Mouse (Mus musculus) kidney, adult 2 months (tissue): ENCODE measurements around the gene Tmem47. TPM values are rescaled to one million over a fixed set of nuclear protein-coding genes. Genes with fewer than 3 reads are reported as not detected.
A peak's percentile ranks its signal among the peaks of the same experiment; 100 is the strongest.

Source experiments
- DNase-seq: peaks from one replicate; pipeline ENCODE4 v3.0.0; 2021
- H3K27ac ChIP-seq: fragments of 200-500 bp; 2 replicates; pipeline ENCODE4 v1.5.1; 2012; ENCODE audit warnings: low read depth, low read length, control low read depth, inconsistent platforms; ENCODE audit not compliant: insufficient read depth
- H3K27me3 ChIP-seq: fragments of 200-500 bp; replicated peaks from 2 replicates; pipeline ENCODE4 v1.6.1; 2012; ENCODE audit warnings: mild to moderate bottlenecking, moderate library complexity, low read length, inconsistent platforms; ENCODE audit not compliant: control insufficient read depth, insufficient read depth
- H3K36me3 ChIP-seq: fragments of 200-500 bp; 2 replicates; pipeline ENCODE4 v1.6.1; 2012; ENCODE audit warnings: mild to moderate bottlenecking, moderate library complexity, low read length, inconsistent platforms; ENCODE audit not compliant: control insufficient read depth, insufficient read depth
- H3K4me1 ChIP-seq: fragments of 200-500 bp; 2 replicates; pipeline ENCODE4 v1.6.1; 2011; ENCODE audit warnings: low read length; ENCODE audit not compliant: control insufficient read depth, insufficient read depth
- H3K4me3 ChIP-seq: fragments of 200-500 bp; 2 replicates; pipeline ENCODE4 v1.5.1; 2011; ENCODE audit warnings: mild to moderate bottlenecking, low read depth, low read length, control low read depth; ENCODE audit not compliant: insufficient read depth
- CTCF ChIP-seq: fragments of 200-500 bp; conservative IDR thresholded peaks from 2 replicates; pipeline ENCODE4 v1.5.1; 2011; ENCODE audit warnings: low read depth, mild to moderate bottlenecking, control low read depth, low read length, moderate library complexity, mixed read lengths; ENCODE audit not compliant: insufficient read depth, insufficient read length
- POLR2A ChIP-seq: fragments of 200-500 bp; IDR thresholded peaks from one replicate; pipeline ENCODE4 v1.6.1; 2011; ENCODE audit warnings: low read depth, low read length, control low read depth
- WGBS: fragments of 180-500 bp; shearing (Covaris S2); methylation state at CpG from one replicate; pipeline ENCODE4 v1.1.7; 2018; 5-methylcytosine and 5-hydroxymethylcytosine counted together
- polyA plus RNA-seq: library from polyadenylated mRNA; depleted of rRNA; stranded (reverse); fragments of >200 nt; gene quantifications from 2 replicates; pipeline ENCODE4 v1.2.3, GENCODE M21; 2012; rRNA removed

The Tmem47 gene
- polyA plus RNA-seq = 3.9 and 4.1 TPM in 2 replicates

DNA sequence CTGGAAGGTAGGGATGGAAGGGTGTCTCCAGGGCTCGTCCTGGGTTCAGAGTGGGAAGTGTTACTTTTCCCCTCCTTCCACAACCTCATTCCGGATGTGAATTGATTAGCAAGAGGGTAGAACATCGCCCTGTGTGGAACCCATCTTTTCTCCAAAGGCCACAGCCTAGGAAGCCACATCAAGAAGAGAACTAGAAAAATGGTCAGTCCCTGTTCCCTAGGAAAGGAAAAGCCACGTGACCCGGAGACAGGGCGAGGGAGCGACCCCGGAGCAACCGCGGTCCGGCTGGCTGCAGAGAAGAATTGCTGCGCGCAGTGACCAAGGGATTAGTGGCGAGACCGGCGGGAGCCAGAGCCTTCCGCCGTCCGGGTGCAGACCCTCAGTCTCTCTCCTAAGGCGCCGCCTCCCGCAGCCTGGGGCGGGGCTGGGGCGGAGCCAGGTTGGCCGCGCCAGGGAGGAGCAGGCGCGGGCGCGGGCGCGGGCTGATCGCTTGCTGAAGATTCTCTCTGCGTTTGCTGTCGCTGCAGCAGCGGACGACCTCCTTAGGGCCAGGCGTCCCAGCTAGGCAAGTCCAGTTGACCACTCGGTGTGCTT lies at the start of gene Tmem47:
Gene Tmem47 (plus strand): TSS at position 489 of the 594 bp plus-strand sequence.
- under 1% methylated on average over 28 of the region's 39 CpGs for WGBS
- Histone ChIP-seq H3K4me3 (peak within 1 kb of the TSS; percentile 98), H3K4me1 (no peaks in the 10 kb centered on the region), H3K36me3 (no peaks in the 10 kb centered on the region), H3K27me3 (peaks cover 3% of the 10 kb centered on the region), H3K27ac (no peak within 1 kb of the TSS)
- DNase-seq = peak; percentile 51
- TF ChIP-seq CTCF = no peak
- TF ChIP-seq POLR2A = no peak

DNA sequence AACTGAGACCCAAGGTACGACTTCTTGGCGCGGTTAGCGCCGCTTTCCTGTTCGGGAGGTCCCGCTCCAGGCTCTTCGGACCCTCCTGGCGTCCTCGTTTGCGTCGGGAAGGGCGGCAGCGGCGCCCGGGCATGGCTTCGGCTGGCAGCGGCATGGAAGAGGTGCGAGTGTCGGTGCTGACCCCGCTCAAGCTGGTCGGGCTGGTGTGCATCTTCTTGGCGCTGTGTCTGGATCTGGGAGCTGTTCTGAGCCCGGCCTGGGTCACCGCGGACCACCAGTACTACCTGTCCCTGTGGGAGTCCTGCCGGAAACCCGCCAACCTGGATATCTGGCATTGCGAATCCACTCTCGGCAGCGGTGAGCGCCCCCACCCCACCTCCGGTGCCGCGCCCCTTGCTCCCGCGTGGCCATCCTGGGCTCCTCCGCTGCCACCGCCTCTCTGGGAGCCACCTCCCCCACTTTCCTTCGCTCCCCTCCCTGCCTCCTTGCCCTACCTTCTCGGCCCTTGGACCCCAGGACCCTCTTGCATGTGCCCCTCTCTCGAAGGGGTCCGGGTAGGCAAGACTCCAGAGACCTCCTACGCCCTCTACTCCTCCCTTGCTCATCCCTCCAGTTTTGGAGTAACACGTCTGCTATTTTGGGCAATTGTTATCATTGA lies 435 bp downstream of the Tmem47 start:
- Histone ChIP-seq H3K36me3 (no peaks in the 10 kb centered on the region), H3K27ac (no peak overlapping the region), H3K4me1 (no peaks in the 10 kb centered on the region), H3K4me3 (peak overlapping the region; percentile 98), H3K27me3 (peaks cover 3% of the 10 kb centered on the region)
- peak; percentile 0 for DNase-seq
- WGBS = 2% methylated on average over 45 of the region's 45 CpGs
- TF ChIP-seq CTCF = no peak
- no peak for TF ChIP-seq POLR2A

DNA sequence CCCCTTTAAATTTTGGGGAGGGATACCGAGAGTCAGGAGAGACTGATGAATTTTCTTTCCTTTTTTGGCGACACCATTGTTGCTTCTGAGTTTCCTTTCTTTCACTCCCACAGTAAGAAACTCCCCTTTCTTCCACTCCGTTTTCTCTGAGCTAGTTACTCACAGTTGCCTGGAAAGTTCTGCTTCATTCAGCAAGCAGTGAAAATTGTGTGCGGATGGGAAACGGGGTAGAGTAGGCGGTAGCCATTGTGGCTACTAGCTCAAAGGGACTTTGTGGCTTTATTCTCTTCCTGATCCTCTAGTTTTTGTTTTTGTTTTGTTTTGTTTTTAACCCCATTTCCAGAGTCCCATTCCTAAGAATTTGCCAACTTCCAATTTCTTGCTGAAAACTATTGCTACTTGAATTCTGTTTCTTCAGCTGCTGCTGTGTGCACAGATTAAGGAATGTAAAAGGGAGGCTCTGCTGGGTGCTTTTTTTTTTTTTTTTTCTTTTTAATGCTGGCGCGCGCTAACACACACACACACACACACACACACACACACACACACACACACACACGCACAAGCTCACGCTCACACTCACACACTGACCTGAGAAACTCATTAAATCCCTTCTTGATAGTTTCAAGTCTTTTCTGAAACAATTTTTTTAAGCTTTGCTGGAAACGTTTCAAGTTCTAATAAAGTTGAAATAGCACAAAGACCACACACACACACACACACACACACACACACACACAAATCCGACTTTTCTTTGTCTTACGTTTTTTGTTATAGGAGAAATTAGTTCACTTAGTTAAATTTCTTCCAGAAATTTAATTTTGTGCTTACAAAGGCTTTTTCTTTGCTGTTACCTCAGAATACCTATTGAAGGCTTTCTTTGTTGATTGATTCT lies 1.5 kb downstream of the Tmem47 start:
- no peaks in the 10 kb centered on the region for H3K36me3 ChIP-seq
- no peaks in the 10 kb centered on the region for H3K4me1 ChIP-seq
- peak overlapping the region; percentile 98 for H3K4me3 ChIP-seq
- TF ChIP-seq CTCF (no peak), POLR2A (no peak)
- H3K27ac ChIP-seq = no peak overlapping the region
- peaks cover 3% of the 10 kb centered on the region for H3K27me3 ChIP-seq
- peak; percentile 3 for DNase-seq
- 2% methylated on average over 11 of the region's 14 CpGs for WGBS

DNA sequence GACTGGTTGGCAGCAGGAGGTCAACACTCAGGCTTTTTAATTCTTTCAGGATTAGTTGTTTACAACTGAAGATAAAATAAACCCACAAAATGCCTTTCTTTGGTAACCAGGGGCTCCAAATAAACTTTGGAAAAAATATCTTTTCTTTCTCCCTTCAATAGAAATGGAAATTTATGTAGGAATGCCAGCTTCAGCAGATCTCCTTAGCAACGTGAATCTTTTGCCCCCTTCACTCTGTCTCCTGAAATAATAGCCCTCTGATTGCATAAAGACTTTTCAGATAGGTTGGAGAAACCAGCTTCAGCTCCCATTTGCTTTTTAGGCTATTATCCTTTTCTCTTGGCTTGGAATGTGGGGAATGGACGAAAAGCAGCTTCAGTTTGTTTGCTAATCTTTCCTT lies 2.2 kb downstream of the Tmem47 start:
- no peak for DNase-seq
- no peak overlapping the region for H3K4me3 ChIP-seq
- H3K27ac ChIP-seq = no peak overlapping the region
- H3K36me3 ChIP-seq = no peaks in the 10 kb centered on the region
- H3K27me3 ChIP-seq = peaks cover 3% of the 10 kb centered on the region
- no peak for TF ChIP-seq POLR2A
- no peaks in the 10 kb centered on the region for H3K4me1 ChIP-seq
- 46% methylated on average over 2 of the region's 2 CpGs for WGBS

DNA sequence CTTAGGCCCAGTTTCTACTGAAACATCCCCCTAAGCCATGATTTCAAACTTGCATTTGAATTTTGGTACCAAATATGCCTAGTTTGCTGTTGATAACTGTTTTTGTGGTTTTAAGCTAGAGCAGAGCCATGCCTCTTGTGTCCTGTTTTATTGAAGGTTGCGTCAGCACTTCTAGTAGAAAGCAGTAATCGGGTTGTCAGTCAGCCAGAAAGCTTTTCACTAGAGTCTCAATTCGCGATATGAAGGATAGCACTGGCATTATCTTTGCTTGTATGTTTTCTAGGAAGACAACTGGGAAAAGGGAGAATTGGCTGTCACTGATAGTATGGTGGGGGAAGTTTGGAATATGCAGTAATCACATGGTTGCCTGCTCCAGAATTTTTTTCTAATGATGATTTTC lies 3.3 kb downstream of the Tmem47 start:
- TF ChIP-seq POLR2A (no peak), CTCF (no peak)
- no peak overlapping the region for H3K4me3 ChIP-seq
- H3K36me3 ChIP-seq = no peaks in the 10 kb centered on the region
- peak; percentile 1 for DNase-seq
- WGBS = 50% methylated on average over 4 of the region's 4 CpGs
- H3K27me3 ChIP-seq = peaks cover 3% of the 10 kb centered on the region
- H3K27ac ChIP-seq = no peak overlapping the region
- no peaks in the 10 kb centered on the region for H3K4me1 ChIP-seq

DNA sequence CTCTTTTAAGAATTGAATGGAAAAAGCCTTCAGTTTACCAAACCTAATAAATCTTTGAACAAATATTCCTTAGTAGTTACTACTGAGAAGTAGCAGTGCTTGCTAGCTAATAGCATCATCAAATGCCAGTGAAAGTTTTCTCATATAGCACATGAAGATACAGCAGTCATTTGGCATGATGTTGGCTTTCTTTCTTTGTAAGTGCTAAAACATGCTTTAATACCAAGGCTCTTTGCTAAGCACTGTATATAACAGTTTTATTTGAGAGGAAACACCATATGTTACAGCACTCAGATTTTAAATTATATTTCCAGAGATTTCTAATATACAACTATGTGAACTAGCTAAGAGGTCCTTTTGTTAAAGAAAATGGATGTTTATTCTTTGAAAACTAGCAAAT lies 8.0 kb downstream of the Tmem47 start:
- Histone ChIP-seq H3K4me1 (no peaks in the 10 kb centered on the region), H3K36me3 (no peaks in the 10 kb centered on the region), H3K27me3 (no peaks in the 10 kb centered on the region), H3K27ac (no peak overlapping the region), H3K4me3 (no peak overlapping the region)
- DNase-seq = no peak
- TF ChIP-seq CTCF (no peak), POLR2A (no peak)

DNA sequence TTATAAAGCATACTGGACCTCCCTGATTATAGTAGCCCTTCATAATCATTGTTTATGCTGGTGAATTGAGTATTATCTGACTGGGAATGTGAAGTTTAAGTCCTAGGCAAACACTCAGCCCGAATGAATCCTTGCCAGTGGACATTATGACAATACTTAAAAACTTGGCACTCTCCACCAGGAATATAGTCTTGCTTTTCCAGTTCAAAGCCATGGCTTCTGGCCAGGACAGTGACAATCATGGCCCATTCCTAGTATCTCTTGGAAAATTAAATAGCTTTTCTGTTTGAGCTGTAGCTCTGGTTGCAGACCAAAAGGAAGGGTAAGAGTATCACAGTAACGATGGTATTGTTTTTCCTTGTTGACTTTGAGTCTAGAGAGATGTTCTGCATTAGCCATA lies 10.5 kb downstream of the Tmem47 start:
- no peaks in the 10 kb centered on the region for H3K4me1 ChIP-seq
- TF ChIP-seq CTCF (no peak), POLR2A (no peak)
- DNase-seq = peak; percentile 5
- no peak overlapping the region for H3K27ac ChIP-seq
- H3K36me3 ChIP-seq = no peaks in the 10 kb centered on the region
- no peak overlapping the region for H3K4me3 ChIP-seq
- 49% methylated on average over 2 of the region's 2 CpGs for WGBS
- H3K27me3 ChIP-seq = no peaks in the 10 kb centered on the region
